Comparison of ENCODE assay signal across 7 mouse cellular contexts in the genomic region with DNA sequence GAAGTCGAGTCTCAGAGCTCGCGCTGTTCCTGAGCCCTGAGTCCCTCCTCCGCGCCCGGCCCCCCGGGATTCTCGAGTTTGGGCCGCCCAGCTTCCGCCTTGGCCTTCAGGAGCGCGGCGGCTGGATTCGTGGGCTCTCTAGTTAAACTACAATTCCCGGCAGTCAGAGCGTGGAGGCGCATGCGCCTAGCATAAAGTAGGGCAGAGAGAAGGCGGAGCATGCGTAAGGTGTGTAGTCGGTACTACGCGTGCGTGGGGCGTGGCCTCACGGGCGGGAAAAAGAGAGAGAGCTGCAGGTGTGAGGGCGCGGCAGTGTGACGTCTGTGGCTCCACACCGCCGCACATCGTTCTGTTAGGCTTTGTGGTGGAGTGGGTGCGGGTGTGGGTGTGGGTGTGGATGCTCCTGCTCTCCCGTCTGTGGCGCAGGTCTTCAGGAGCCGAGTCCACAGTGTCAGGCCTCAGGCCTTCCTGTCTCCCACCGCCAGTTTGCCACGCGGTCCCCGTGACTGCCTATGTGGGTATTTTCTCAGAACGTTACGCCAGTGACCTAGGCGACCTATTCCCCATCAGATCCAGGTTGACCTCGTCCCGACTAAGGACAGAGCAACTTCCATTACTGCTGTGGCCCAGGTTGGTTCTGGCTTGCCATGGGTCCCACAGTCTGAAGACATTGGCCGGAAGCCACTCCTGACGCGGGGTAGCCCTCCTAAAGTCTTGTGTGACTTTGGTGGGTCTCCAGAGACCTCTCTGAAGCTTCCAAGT. TPM values are rescaled to one million over a fixed set of nuclear protein-coding genes. Genes with fewer than 3 reads are reported as not detected.
DNase-seq lines count a peak whose midpoint lies in the region; ATAC-seq lines count a peak whose summit lies in the region.

A gene (minus strand): TSS at position 168 of the 762 bp plus-strand sequence.
A gene (plus strand): TSS at position 257 of the 762 bp plus-strand sequence.

- peaks cover 24% of the 10 kb centered on the region for H3K36me3 ChIP-seq in embryonic facial prominence, embryonic 12.5 days
- H3K36me3 ChIP-seq in limb, embryonic 11.5 days (ENCODE audit: control insufficient read depth, insufficient read depth, low read length) = peaks cover 7% of the 10 kb centered on the region; the same call in 1 of the 2 replicates
- peaks cover 18% of the 10 kb centered on the region for H3K36me3 ChIP-seq in midbrain, embryonic 14.5 days (ENCODE audit: control insufficient read depth, insufficient read depth, low read length)

- H3K4me2 ChIP-seq in embryonic facial prominence, embryonic 12.5 days (replicated peaks) = peak within 1 kb of the TSS; percentile 84
- H3K4me2 ChIP-seq in limb, embryonic 11.5 days (ENCODE audit: low read depth, severe bottlenecking) = peak within 1 kb of the TSS; percentile 87
- peak within 1 kb of the TSS; percentile 88 for H3K4me2 ChIP-seq in midbrain, embryonic 14.5 days (ENCODE audit: low read length)

- H3K27ac ChIP-seq in embryonic facial prominence, embryonic 12.5 days = peak within 1 kb of the TSS; percentile 30; the same call in 1 of the 2 replicates
- no peak within 1 kb of the TSS for H3K27ac ChIP-seq in limb, embryonic 11.5 days (replicated peaks; ENCODE audit: low read depth, low read length)
- H3K27ac ChIP-seq in midbrain, embryonic 14.5 days (replicated peaks; ENCODE audit: low read depth, low read length) = no peak within 1 kb of the TSS; the same call in 1 of the 2 replicates

- ATAC-seq in embryonic facial prominence, embryonic 12.5 days (ENCODE audit: insufficient number of reproducible peaks, insufficient read depth, low FRiP score, low TSS enrichment) = peak; percentile 96
- peak; percentile 87 for ATAC-seq in limb, embryonic 11.5 days (ENCODE audit: insufficient number of reproducible peaks, low FRiP score, low TSS enrichment, low read depth)
- ATAC-seq in midbrain, embryonic 14.5 days (ENCODE audit: low FRiP score, low TSS enrichment) = peak; percentile 94

- no peaks in the 10 kb centered on the region for H3K27me3 ChIP-seq in embryonic facial prominence, embryonic 12.5 days
- no peaks in the 10 kb centered on the region for H3K27me3 ChIP-seq in limb, embryonic 11.5 days (ENCODE audit: control insufficient read depth, insufficient read depth, low read length)
- H3K27me3 ChIP-seq in midbrain, embryonic 14.5 days (ENCODE audit: control insufficient read depth, insufficient read depth, low read length) = no peaks in the 10 kb centered on the region

- no peaks in the 10 kb centered on the region for H3K9me3 ChIP-seq in embryonic facial prominence, embryonic 12.5 days
- no peaks in the 10 kb centered on the region for H3K9me3 ChIP-seq in limb, embryonic 11.5 days (ENCODE audit: control insufficient read depth, low read length)
- H3K9me3 ChIP-seq in midbrain, embryonic 14.5 days (ENCODE audit: control insufficient read depth, low read length) = no peaks in the 10 kb centered on the region

- peak within 1 kb of the TSS; percentile 71 for H3K4me3 ChIP-seq in embryonic facial prominence, embryonic 12.5 days
- peak within 1 kb of the TSS; percentile 75 for H3K4me3 ChIP-seq in limb, embryonic 11.5 days (ENCODE audit: low read depth, low read length)
- H3K4me3 ChIP-seq in midbrain, embryonic 14.5 days (replicated peaks; ENCODE audit: low read depth, low read length) = peak within 1 kb of the TSS; percentile 69

- DNase-seq in adrenal gland, postnatal 25 days = peak; percentile 92
- DNase-seq in heart, adult 11 months = peak; percentile 99
- peak; percentile 94 for DNase-seq in kidney, adult 18-20 months
- peak; percentile 95 for DNase-seq in limb, embryonic 11.5 days (ENCODE audit: low spot score)
- peak; percentile 98 for DNase-seq in midbrain, embryonic 14.5 days
- DNase-seq in spleen, adult 18-20 months = peak; percentile 92 to 93

- H3K4me1 ChIP-seq in embryonic facial prominence, embryonic 12.5 days = peaks cover 19% of the 10 kb centered on the region
- peaks cover 7% of the 10 kb centered on the region; the same call in 1 of the 2 replicates for H3K4me1 ChIP-seq in limb, embryonic 11.5 days (ENCODE audit: control insufficient read depth, insufficient read depth, low read length)
- H3K4me1 ChIP-seq in midbrain, embryonic 14.5 days (ENCODE audit: control insufficient read depth, insufficient read depth, low read length) = peaks cover 6% of the 10 kb centered on the region; the same call in 1 of the 2 replicates

- WGBS in embryonic facial prominence, embryonic 12.5 days = 17% methylated on average over 49 of the region's 49 CpGs
- 20% methylated on average over 49 of the region's 49 CpGs for WGBS in limb, embryonic 11.5 days
- 16% methylated on average over 49 of the region's 49 CpGs for WGBS in midbrain, embryonic 14.5 days

- peak within 1 kb of the TSS; percentile 81 for H3K9ac ChIP-seq in embryonic facial prominence, embryonic 12.5 days
- peak within 1 kb of the TSS; percentile 78 for H3K9ac ChIP-seq in limb, embryonic 11.5 days (ENCODE audit: low read length)
- H3K9ac ChIP-seq in midbrain, embryonic 14.5 days (replicated peaks; ENCODE audit: low read length) = peak within 1 kb of the TSS; percentile 76

RNA-seq across cellular contexts. Expression of the first gene that starts in this region (rescaled TPM):
- total RNA-seq in adrenal gland, postnatal 25 days (2021) = 31.4 and 34.9 TPM in 2 replicates
- polyA plus RNA-seq in embryonic facial prominence, embryonic 12.5 days (2016; fragmentation: Nextera tagmentation; extraction: Ambion mirVana) = 27.5 and 29.2 TPM in 2 replicates
- polyA plus RNA-seq in limb, embryonic 11.5 days (2014; fragmentation: Nextera tagmentation; extraction: Ambion mirVana) = 15.2 and 15.7 TPM in 2 replicates
- 28.9 and 33.1 TPM in 2 replicates for polyA plus RNA-seq in midbrain, embryonic 14.5 days (2014; fragmentation: Nextera tagmentation; extraction: Ambion mirVana)

RNA-seq across cellular contexts. Expression of the second gene that starts in this region (rescaled TPM):
- total RNA-seq in adrenal gland, postnatal 25 days (2021) = 0.73 and 1.4 TPM in 2 replicates
- polyA plus RNA-seq in embryonic facial prominence, embryonic 12.5 days (2016; fragmentation: Nextera tagmentation; extraction: Ambion mirVana) = 2.0 and 2.4 TPM in 2 replicates
- 0.61 and 0.89 TPM in 2 replicates for polyA plus RNA-seq in limb, embryonic 11.5 days (2014; fragmentation: Nextera tagmentation; extraction: Ambion mirVana)
- 1.8 and 1.9 TPM in 2 replicates for polyA plus RNA-seq in midbrain, embryonic 14.5 days (2014; fragmentation: Nextera tagmentation; extraction: Ambion mirVana)
